ENCODE assay signal across 8 mouse cellular contexts in genomic region chr5:127370503-127370902, GRCm38 (mm10).
DNase-seq lines count a peak whose midpoint lies in the region; ATAC-seq lines count a peak whose summit lies in the region.

No protein-coding gene starts in this region.

- H3K4me3 ChIP-seq in lung, embryonic 16.5 days (ENCODE audit: low read length): peak overlapping the region; percentile 26; the same call in 1 of the 2 replicates
- no peak overlapping the region for H3K4me3 ChIP-seq in stomach, embryonic 15.5 days (replicated peaks)

- DNase-seq in right cerebral cortex, postnatal 10 days (ENCODE audit: low spot score in 2 of 2): peak; percentile 61 to 62
- no peak for DNase-seq in right cerebral cortex, adult 18-20 months
- peak; percentile 35 for DNase-seq in gastrocnemius, postnatal 10 days
- no peak for DNase-seq in natural killer cell, adult 2 months (ENCODE audit: low spot score in 2 of 2)
- no peak for DNase-seq in adrenal gland, postnatal 4 days (ENCODE audit: low spot score in 2 of 2)

- no peak overlapping the region for H3K9ac ChIP-seq in lung, embryonic 16.5 days (ENCODE audit: low read length)
- H3K9ac ChIP-seq in stomach, embryonic 15.5 days: no peak overlapping the region

- H3K27me3 ChIP-seq in lung, embryonic 16.5 days (ENCODE audit: control insufficient read depth, insufficient read depth, low read depth, low read length): no peaks in the 10 kb centered on the region
- no peaks in the 10 kb centered on the region for H3K27me3 ChIP-seq in stomach, embryonic 15.5 days (replicated peaks)

- H3K27ac ChIP-seq in lung, embryonic 16.5 days (ENCODE audit: low read length): peak overlapping the region; percentile 91
- H3K27ac ChIP-seq in stomach, embryonic 15.5 days: no peak overlapping the region

- peaks cover 21% of the 10 kb centered on the region for H3K4me1 ChIP-seq in lung, embryonic 16.5 days (replicated peaks; ENCODE audit: control insufficient read depth, insufficient read depth, low read length)
- no peaks in the 10 kb centered on the region for H3K4me1 ChIP-seq in stomach, embryonic 15.5 days

- H3K36me3 ChIP-seq in lung, embryonic 16.5 days (ENCODE audit: control insufficient read depth, insufficient read depth, low read length): no peaks in the 10 kb centered on the region
- H3K36me3 ChIP-seq in stomach, embryonic 15.5 days: no peaks in the 10 kb centered on the region

- peak overlapping the region; percentile 50 for H3K4me2 ChIP-seq in lung, embryonic 16.5 days (ENCODE audit: low read depth, low read length)
- no peak overlapping the region for H3K4me2 ChIP-seq in stomach, embryonic 15.5 days

- WGBS in lung, embryonic 16.5 days: 12% methylated on average over 3 of the region's 3 CpGs
- WGBS in stomach, embryonic 15.5 days: 25% methylated on average over 3 of the region's 3 CpGs

- peak; percentile 91 for ATAC-seq in lung, embryonic 16.5 days (ENCODE audit: low read depth)
- ATAC-seq in stomach, embryonic 15.5 days (ENCODE audit: insufficient read depth, low FRiP score, low read depth): peak; percentile 27; the same call in 1 of the 2 replicates
- no peak for ATAC-seq in megakaryocyte-erythroid progenitor cell, adult 5-6 weeks (replicated peaks; ENCODE audit: low FRiP score, low TSS enrichment, poor library complexity, severe bottlenecking)

- H3K9me3 ChIP-seq in lung, embryonic 16.5 days (ENCODE audit: control insufficient read depth, low read length): peaks cover 8% of the 10 kb centered on the region; the same call in 1 of the 2 replicates
- no peaks in the 10 kb centered on the region; the same call in 1 of the 2 replicates for H3K9me3 ChIP-seq in stomach, embryonic 15.5 days

Comparison
In these comparisons a context has a peak if more than half of its experiments do, and no peak if none do; other contexts are left out.
1. DNase-seq: peak in right cerebral cortex, postnatal 10 days (2 of 2) and gastrocnemius, postnatal 10 days (single experiment); none in right cerebral cortex, adult 18-20 months (single experiment), natural killer cell, adult 2 months (0 of 2) and adrenal gland, postnatal 4 days (0 of 2).